Mouse (Mus musculus) lung, postnatal 0 days (tissue): Measurements from ENCODE around the gene Dio2.

ENCODE experiments used
- CTCF ChIP-seq: IDR thresholded peaks from 2 replicates; pipeline ENCODE4 v1.5.1; 2016; ENCODE audit warnings: antibody characterized with exemption, mild to moderate bottlenecking
- EP300 ChIP-seq: IDR thresholded peaks from 2 replicates; pipeline ENCODE4 v1.6.1; 2016; ENCODE audit warnings: antibody characterized with exemption, mild to moderate bottlenecking, control low read depth

- TF ChIP-seq CTCF (no peak), EP300 (no peak)
Observed at GRCm38 (mm10) chr12:90737932-90738331, 306 bp downstream of the Dio2 start.
